Mouse (Mus musculus): Measurements from ENCODE around the gene Rps28.

Gene Rps28

DNA sequence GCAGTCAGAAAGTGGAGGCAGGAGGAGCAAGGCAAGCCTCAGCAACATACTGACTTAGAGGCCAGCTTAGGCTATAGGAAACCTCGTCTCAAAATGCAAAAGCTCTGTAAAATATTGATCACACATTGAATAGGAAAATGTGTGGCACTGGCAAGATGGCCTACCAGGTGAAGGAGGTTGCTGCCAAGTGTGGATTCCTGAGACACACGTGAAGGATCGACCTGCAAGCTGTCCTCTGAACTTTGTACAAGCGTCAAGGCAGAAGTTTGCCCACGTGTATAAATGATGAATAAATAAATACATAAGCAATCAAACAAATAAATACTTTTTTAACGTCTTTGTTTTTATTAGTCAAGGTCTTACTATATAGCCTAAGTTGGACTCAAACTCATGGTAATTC is 50.9 kb downstream of the Rps28 start:
- DNase-seq (ENCODE audit: low spot score) = no peak

DNA sequence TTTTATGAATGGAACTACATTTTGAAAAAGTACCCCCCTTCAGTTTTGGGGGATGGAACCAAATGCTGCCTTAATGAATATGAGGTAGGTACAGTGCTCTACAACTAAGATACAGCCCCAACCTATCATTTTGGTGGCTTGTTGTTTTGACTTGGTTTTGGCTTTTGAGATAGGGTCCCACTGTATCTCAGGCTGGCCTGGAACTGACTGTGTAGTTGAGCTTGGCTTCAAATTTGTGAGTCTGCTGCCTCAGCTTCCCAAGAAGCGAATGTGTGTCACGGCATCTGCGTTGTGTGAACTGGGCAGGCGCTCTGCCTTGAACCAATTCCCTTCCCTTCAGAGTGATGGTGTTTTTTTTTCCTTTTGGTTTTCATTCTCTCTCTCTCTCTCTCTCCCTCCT is 52.7 kb downstream of the Rps28 start:
- no peak for DNase-seq (ENCODE audit: low spot score)
